Mouse (Mus musculus): Measurements from ENCODE around the gene P3h1. TPM values are rescaled to one million over a fixed set of nuclear protein-coding genes. Genes with fewer than 3 reads are reported as not detected.
A peak's percentile ranks its signal among the peaks of the same experiment; 100 is the strongest.

The P3h1 gene
- polyA plus RNA-seq, 1 experiment from 2014 or later = 34.9 TPM

- Histone ChIP-seq H3K27me3 (ENCODE audit: insufficient read depth, low read length) (no peaks in the 10 kb centered on the region), H3K4me3 (replicated peaks; ENCODE audit: low read depth, low read length) (no peak overlapping the region), H3K4me2 (ENCODE audit: low read length) (no peak overlapping the region), H3K27ac (0 out of 2 replicates have a peak overlapping the region, but pooled peaks have one; percentile 19), H3K9me3 (replicated peaks; ENCODE audit: low read length) (no peaks in the 10 kb centered on the region), H3K36me3 (ENCODE audit: insufficient read depth, low read length) (peaks cover 51% of the 10 kb centered on the region), H3K9ac (ENCODE audit: low read depth, low read length) (no peak overlapping the region), H3K4me1 (replicated peaks; ENCODE audit: insufficient read depth, low read length) (no peaks in the 10 kb centered on the region)
- ATAC-seq (replicated peaks; ENCODE audit: low FRiP score, low read depth) (no peak), DNase-seq (ENCODE audit: low spot score) (no peak)
- no peak for TF ChIP-seq CTCF (IDR thresholded peaks at IDR 0.05; ENCODE audit: low read depth)
- WGBS = 83% methylated on average over 1 of the region's 1 CpGs
Observed at GRCm38 (mm10) chr4:119284861-119285260, 52.1 kb downstream of the P3h1 start.

- Histone ChIP-seq H3K9ac (ENCODE audit: low read depth, low read length) (no peak overlapping the region), H3K27ac (peak overlapping the region; percentile 19), H3K4me3 (replicated peaks; ENCODE audit: low read depth, low read length) (no peak overlapping the region), H3K4me2 (ENCODE audit: low read length) (no peak overlapping the region), H3K36me3 (ENCODE audit: insufficient read depth, low read length) (peaks cover 46% of the 10 kb centered on the region), H3K27me3 (ENCODE audit: insufficient read depth, low read length) (no peaks in the 10 kb centered on the region), H3K4me1 (replicated peaks; ENCODE audit: insufficient read depth, low read length) (no peaks in the 10 kb centered on the region), H3K9me3 (replicated peaks; ENCODE audit: low read length) (no peaks in the 10 kb centered on the region)
- TF ChIP-seq CTCF (IDR thresholded peaks at IDR 0.05; ENCODE audit: low read depth) = no peak
- 47% methylated on average over 2 of the region's 2 CpGs for WGBS
- DNase-seq (ENCODE audit: low spot score) (no peak), ATAC-seq (replicated peaks; ENCODE audit: low FRiP score, low read depth) (no peak)
Observed at GRCm38 (mm10) chr4:119285336-119285735, 52.6 kb downstream of the P3h1 start.

GRCm38 (mm10) chr4:119291921-119292320 lies 59.2 kb downstream of the P3h1 start:
- Histone ChIP-seq H3K4me1 (replicated peaks; ENCODE audit: insufficient read depth, low read length) (0 out of 2 replicates have a peak, but pooled peaks cover 4% of the 10 kb centered on the region), H3K27me3 (ENCODE audit: insufficient read depth, low read length) (no peaks in the 10 kb centered on the region), H3K9ac (ENCODE audit: low read depth, low read length) (peak overlapping the region; percentile 94; the same call in 1 of the 2 replicates), H3K4me3 (replicated peaks; ENCODE audit: low read depth, low read length) (peak overlapping the region; percentile 99), H3K9me3 (replicated peaks; ENCODE audit: low read length) (no peaks in the 10 kb centered on the region), H3K4me2 (ENCODE audit: low read length) (peak overlapping the region; percentile 92), H3K27ac (no peak overlapping the region), H3K36me3 (ENCODE audit: insufficient read depth, low read length) (peaks cover 6% of the 10 kb centered on the region)
- WGBS = 43% methylated on average over 1 of the region's 1 CpGs
- ATAC-seq (replicated peaks; ENCODE audit: low FRiP score, low read depth) (no peak), DNase-seq (ENCODE audit: low spot score) (no peak)
- no peak for TF ChIP-seq CTCF (IDR thresholded peaks at IDR 0.05; ENCODE audit: low read depth)

GRCm38 (mm10) chr4:119292771-119293573 lies 60.3 kb downstream of the P3h1 start:
- Histone ChIP-seq H3K9me3 (replicated peaks; ENCODE audit: low read length) (no peaks in the 10 kb centered on the region), H3K4me1 (replicated peaks; ENCODE audit: insufficient read depth, low read length) (0 out of 2 replicates have a peak, but pooled peaks cover 4% of the 10 kb centered on the region), H3K9ac (ENCODE audit: low read depth, low read length) (peak overlapping the region; percentile 94), H3K27ac (peak overlapping the region; percentile 86), H3K27me3 (ENCODE audit: insufficient read depth, low read length) (no peaks in the 10 kb centered on the region), H3K36me3 (ENCODE audit: insufficient read depth, low read length) (peaks cover 3% of the 10 kb centered on the region; the same call in 1 of the 2 replicates), H3K4me3 (replicated peaks; ENCODE audit: low read depth, low read length) (peak overlapping the region; percentile 99), H3K4me2 (ENCODE audit: low read length) (peak overlapping the region; percentile 92)
- no peak for ATAC-seq (replicated peaks; ENCODE audit: low FRiP score, low read depth)
- DNase-seq (ENCODE audit: low spot score) = peak; percentile 73
- no peak for TF ChIP-seq CTCF (IDR thresholded peaks at IDR 0.05; ENCODE audit: low read depth)
- WGBS = under 1% methylated on average over 24 of the region's 24 CpGs

GRCm38 (mm10) chr4:119293574-119294258 lies 61.0 kb downstream of the P3h1 start:
- Histone ChIP-seq H3K4me1 (replicated peaks; ENCODE audit: insufficient read depth, low read length) (0 out of 2 replicates have a peak, but pooled peaks cover 4% of the 10 kb centered on the region), H3K27ac (peak overlapping the region; percentile 86), H3K4me3 (replicated peaks; ENCODE audit: low read depth, low read length) (peak overlapping the region; percentile 99), H3K9me3 (replicated peaks; ENCODE audit: low read length) (no peaks in the 10 kb centered on the region), H3K4me2 (ENCODE audit: low read length) (peak overlapping the region; percentile 92), H3K9ac (ENCODE audit: low read depth, low read length) (peak overlapping the region; percentile 94), H3K27me3 (ENCODE audit: insufficient read depth, low read length) (no peaks in the 10 kb centered on the region), H3K36me3 (ENCODE audit: insufficient read depth, low read length) (0 out of 2 replicates have a peak, but pooled peaks cover 3% of the 10 kb centered on the region)
- TF ChIP-seq CTCF (IDR thresholded peaks at IDR 0.05; ENCODE audit: low read depth) = no peak
- peak; percentile 22 for ATAC-seq (replicated peaks; ENCODE audit: low FRiP score, low read depth)
- under 1% methylated on average over 63 of the region's 80 CpGs for WGBS
- peak; percentile 18 for DNase-seq (ENCODE audit: low spot score)

- peak within 1 kb of the TSS; percentile 94 for H3K9ac ChIP-seq (ENCODE audit: low read depth, low read length)
- under 1% methylated on average over 61 of the region's 61 CpGs for WGBS
- DNase-seq (ENCODE audit: low spot score) = peak; percentile 99
- H3K4me3 ChIP-seq (replicated peaks; ENCODE audit: low read depth, low read length) = peak within 1 kb of the TSS; percentile 99
- ATAC-seq (replicated peaks; ENCODE audit: low FRiP score, low read depth) = peak; percentile 99
- no peaks in the 10 kb centered on the region for H3K36me3 ChIP-seq (ENCODE audit: insufficient read depth, low read length)
- H3K27me3 ChIP-seq (ENCODE audit: insufficient read depth, low read length) = no peaks in the 10 kb centered on the region
- TF ChIP-seq CTCF (IDR thresholded peaks at IDR 0.05; ENCODE audit: low read depth) = no peak
- H3K4me1 ChIP-seq (replicated peaks; ENCODE audit: insufficient read depth, low read length) = 0 out of 2 replicates have a peak, but pooled peaks cover 4% of the 10 kb centered on the region
- peak within 1 kb of the TSS; percentile 92 for H3K4me2 ChIP-seq (ENCODE audit: low read length)
- H3K27ac ChIP-seq = peak within 1 kb of the TSS; percentile 86
- no peaks in the 10 kb centered on the region for H3K9me3 ChIP-seq (replicated peaks; ENCODE audit: low read length)
Observed at GRCm38 (mm10) chr4:119294415-119295133, 61.9 kb downstream of the P3h1 start, which contains the start of gene Ybx1. Gene Ybx1 (minus strand): TSS chr4:119294604.
